Mouse (Mus musculus): ENCODE data around the gene Map9.

DNA sequence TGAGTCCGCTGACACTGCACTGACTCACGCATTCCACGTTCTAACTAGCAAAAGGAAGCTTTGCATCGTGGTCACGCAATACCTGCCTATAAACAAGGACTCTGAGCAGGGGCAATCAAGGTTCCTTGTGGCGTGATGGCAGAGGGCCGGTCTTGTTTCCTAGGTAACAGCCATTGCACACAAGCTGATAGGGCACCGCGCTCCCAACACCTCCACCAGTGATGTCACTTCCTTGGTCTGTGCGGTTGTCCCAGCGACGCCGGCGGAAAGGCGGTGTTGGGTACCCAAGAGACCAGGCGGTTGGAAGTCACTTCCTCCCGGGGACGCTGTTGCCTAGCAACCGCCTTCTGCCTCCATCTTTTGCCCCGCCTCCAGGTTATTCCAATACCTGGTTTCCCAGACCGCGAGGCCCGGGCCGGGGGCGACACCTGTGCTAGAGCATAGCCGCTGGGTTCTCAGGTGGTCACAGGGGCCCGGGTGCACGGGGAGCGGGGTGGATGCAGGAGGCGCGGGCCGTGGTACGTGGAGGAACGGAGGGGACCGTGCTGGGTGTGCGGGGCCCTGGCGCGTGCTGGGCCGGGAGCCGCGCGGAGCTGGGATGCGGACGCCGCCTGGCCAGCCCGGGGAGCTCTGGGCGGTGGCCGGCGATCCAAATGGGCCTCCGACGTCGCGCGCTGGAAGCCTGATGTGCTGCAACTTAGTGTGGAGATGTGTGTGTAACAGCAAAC is at the start of gene Map9:
- TF ChIP-seq CTCF (IDR thresholded peaks at IDR 0.05; ENCODE audit: low read depth, low read length) (no peak), POLR2A (IDR thresholded peaks at IDR 0.05; ENCODE audit: insufficient read depth, low read length) (no peak), EP300 (IDR thresholded peaks at IDR 0.05; ENCODE audit: insufficient read depth, low read depth, low read length) (no peak)

Measured in ES-Bruce4 (cell line).